In genomic region chr12:71483536-71484165, GRCm38 (mm10) we compare ENCODE assay signal across 30 mouse cellular contexts.
DNase-seq lines count a peak whose midpoint lies in the region; ATAC-seq and TF ChIP-seq lines count a peak whose summit lies in the region.
"Had no signal": no experiment of that assay in that cellular context is flagged by ENCODE, and none has a peak within 500 bp of the region (broad histone marks: within the 10 kb centered on the region; RNA-seq: fewer than 3 reads in every experiment).

No protein-coding gene starts in this region.

- no peak for ATAC-seq in midbrain, embryonic 11.5 days (ENCODE audit: low FRiP score)
- no peak for ATAC-seq in midbrain, embryonic 16.5 days
- ATAC-seq: forebrain, embryonic 15.5 days; intestine, postnatal 0 days; midbrain, embryonic 15.5 days had no signal

- peak; percentile 19; the same call in 1 of the 2 replicates for TF ChIP-seq POLR2A in embryonic fibroblast, embryonic 13.5 days (IDR thresholded peaks at IDR 0.05; ENCODE audit: low read depth, low read length)

- no peak overlapping the region for H3K9ac ChIP-seq in midbrain, embryonic 11.5 days (ENCODE audit: low read length)
- H3K9ac ChIP-seq in midbrain, embryonic 16.5 days (ENCODE audit: low read depth, low read length): no peak overlapping the region
- H3K9ac ChIP-seq: forebrain, embryonic 15.5 days; hindbrain, embryonic 14.5 days; kidney, embryonic 15.5 days; limb, embryonic 12.5 days; liver, embryonic 15.5 days; lung, embryonic 14.5 days; midbrain, embryonic 15.5 days; neural tube, embryonic 12.5 days had no signal

- TF ChIP-seq CTCF in embryonic fibroblast, embryonic 13.5 days (IDR thresholded peaks at IDR 0.05; ENCODE audit: borderline replicate concordance, insufficient read depth, low read length): no peak

- no peaks in the 10 kb centered on the region for H3K9me3 ChIP-seq in heart, embryonic 10.5 days
- H3K9me3 ChIP-seq in midbrain, embryonic 11.5 days (ENCODE audit: control insufficient read depth, low read length): no peaks in the 10 kb centered on the region
- no peaks in the 10 kb centered on the region for H3K9me3 ChIP-seq in midbrain, embryonic 16.5 days (replicated peaks; ENCODE audit: control insufficient read depth, low read length, poor library complexity, severe bottlenecking)
- H3K9me3 ChIP-seq: forebrain, embryonic 10.5 days; forebrain, embryonic 15.5 days; kidney, embryonic 15.5 days; limb, embryonic 12.5 days; liver, embryonic 15.5 days; midbrain, embryonic 15.5 days; neural tube, embryonic 12.5 days had no signal

- H3K36me3 ChIP-seq in heart, embryonic 10.5 days: no peaks in the 10 kb centered on the region
- H3K36me3 ChIP-seq in midbrain, embryonic 11.5 days (ENCODE audit: control insufficient read depth, insufficient read depth, low read length): no peaks in the 10 kb centered on the region
- H3K36me3 ChIP-seq in midbrain, embryonic 16.5 days (ENCODE audit: control insufficient read depth, insufficient read depth, low read length): no peaks in the 10 kb centered on the region
- H3K36me3 ChIP-seq: forebrain, embryonic 10.5 days; forebrain, embryonic 15.5 days; kidney, embryonic 15.5 days; limb, embryonic 12.5 days; liver, embryonic 15.5 days; midbrain, embryonic 15.5 days; neural tube, embryonic 12.5 days had no signal

- peak; percentile 55 for DNase-seq in heart, embryonic 10.5 days (ENCODE audit: low spot score)
- DNase-seq in heart, postnatal 4 days: no peak
- DNase-seq in midbrain, embryonic 11.5 days (ENCODE audit: low spot score, missing footprints): peak; percentile 72
- no peak for DNase-seq in thymus, adult 18-20 months
- DNase-seq in cerebellum, postnatal 25 days: no peak
- DNase-seq: adrenal gland, adult 8-10 months; cerebellum, adult 9-10 months; embryo, embryonic 11 days; gastrocnemius, adult 2 months; gastrocnemius, postnatal 36 days; heart, adult 2 months; kidney, postnatal 25 days; lung, postnatal 14 days; right cerebral cortex, adult 18-20 months; spleen, adult 18-20 months; thymus, adult 2 months; thymus, postnatal 36 days had no signal

- no peaks in the 10 kb centered on the region for H3K27me3 ChIP-seq in heart, embryonic 10.5 days (ENCODE audit: insufficient read depth, poor library complexity, severe bottlenecking)
- peaks cover 3% of the 10 kb centered on the region; the same call in 1 of the 2 replicates for H3K27me3 ChIP-seq in midbrain, embryonic 11.5 days (ENCODE audit: control insufficient read depth, insufficient read depth, low read length)
- H3K27me3 ChIP-seq in midbrain, embryonic 16.5 days (ENCODE audit: control insufficient read depth, insufficient read depth, low read depth, low read length): no peaks in the 10 kb centered on the region
- H3K27me3 ChIP-seq: forebrain, embryonic 15.5 days; kidney, embryonic 15.5 days; liver, embryonic 15.5 days; midbrain, embryonic 15.5 days; neural tube, embryonic 12.5 days had no signal

- H3K4me3 ChIP-seq in heart, embryonic 10.5 days: no peak overlapping the region
- H3K4me3 ChIP-seq in midbrain, embryonic 11.5 days (ENCODE audit: low read depth, low read length): no peak overlapping the region
- H3K4me3 ChIP-seq in midbrain, embryonic 16.5 days (ENCODE audit: low read depth, low read length): no peak overlapping the region
- no peak overlapping the region for H3K4me3 ChIP-seq in embryonic fibroblast, embryonic 13.5 days (ENCODE audit: insufficient read depth, low read length)
- H3K4me3 ChIP-seq: forebrain, embryonic 10.5 days; forebrain, embryonic 15.5 days; gastrocnemius, adult 2 months; heart, adult 2 months; kidney, embryonic 15.5 days; limb, embryonic 12.5 days; liver, embryonic 15.5 days; midbrain, embryonic 15.5 days; neural tube, embryonic 12.5 days had no signal

- peak overlapping the region; percentile 33; the same call in 1 of the 2 replicates for H3K27ac ChIP-seq in heart, embryonic 10.5 days
- no peak overlapping the region for H3K27ac ChIP-seq in midbrain, embryonic 11.5 days (ENCODE audit: low read depth, low read length)
- no peak overlapping the region for H3K27ac ChIP-seq in midbrain, embryonic 16.5 days (ENCODE audit: low read length)
- H3K27ac ChIP-seq in embryonic fibroblast, embryonic 13.5 days (ENCODE audit: insufficient read depth, low read length): peak overlapping the region; percentile 98
- H3K27ac ChIP-seq: forebrain, embryonic 10.5 days; forebrain, embryonic 15.5 days; gastrocnemius, adult 2 months; hindbrain, embryonic 14.5 days; liver, embryonic 15.5 days; midbrain, embryonic 15.5 days; neural tube, embryonic 12.5 days; stomach, postnatal 0 days had no signal

- no peak overlapping the region for H3K4me2 ChIP-seq in midbrain, embryonic 11.5 days
- no peak overlapping the region for H3K4me2 ChIP-seq in midbrain, embryonic 16.5 days (ENCODE audit: low read length)
- H3K4me2 ChIP-seq: forebrain, embryonic 15.5 days; hindbrain, embryonic 14.5 days; kidney, embryonic 15.5 days; limb, embryonic 12.5 days; liver, embryonic 15.5 days; lung, embryonic 14.5 days; midbrain, embryonic 15.5 days; neural tube, embryonic 12.5 days had no signal

- peaks cover 49% of the 10 kb centered on the region for H3K4me1 ChIP-seq in heart, embryonic 10.5 days
- peaks cover 7% of the 10 kb centered on the region; the same call in 1 of the 2 replicates for H3K4me1 ChIP-seq in midbrain, embryonic 11.5 days (ENCODE audit: control insufficient read depth, insufficient read depth, low read length)
- peaks cover 21% of the 10 kb centered on the region for H3K4me1 ChIP-seq in midbrain, embryonic 16.5 days (ENCODE audit: control insufficient read depth, insufficient read depth, low read length)
- H3K4me1 ChIP-seq in embryonic fibroblast, embryonic 13.5 days (ENCODE audit: control insufficient read depth, insufficient read depth, low read length): peaks cover 23% of the 10 kb centered on the region
- H3K4me1 ChIP-seq: liver, embryonic 15.5 days had no signal

- 67% methylated on average over 7 of the region's 7 CpGs for WGBS in heart, embryonic 10.5 days
- WGBS in midbrain, embryonic 11.5 days: 95% methylated on average over 7 of the region's 7 CpGs
- 85% methylated on average over 7 of the region's 7 CpGs for WGBS in midbrain, embryonic 16.5 days

Comparison
In these comparisons a context has a peak if more than half of its experiments do, and no peak if none do; other contexts are left out.
1. DNase-seq: peak in heart, embryonic 10.5 days (single experiment) and midbrain, embryonic 11.5 days (single experiment); none in heart, postnatal 4 days (single experiment), thymus, adult 18-20 months (0 of 2) and cerebellum, postnatal 25 days (0 of 2).
2. H3K27ac ChIP-seq: peak in heart, embryonic 10.5 days (single experiment) and embryonic fibroblast, embryonic 13.5 days (single experiment); none in midbrain, embryonic 11.5 days (single experiment) and midbrain, embryonic 16.5 days (single experiment).